Mouse (Mus musculus) limb, embryonic 12.5 days (tissue): ENCODE results near the gene Klf13. TPM values are rescaled to one million over a fixed set of nuclear protein-coding genes. Genes with fewer than 3 reads are reported as not detected.
A peak's percentile ranks its signal among the peaks of the same experiment; 100 is the strongest.

Source experiments
- ATAC-seq: fragments of 200-750 bp; cut with Nextera tagmentation; 2 replicates; pipeline ENCODE4 v1.8.0; 2017; ENCODE audit warnings: low read depth, moderate TSS enrichment; ENCODE audit not compliant: insufficient number of reproducible peaks, insufficient read depth, low FRiP score, low TSS enrichment
- H3K27ac ChIP-seq: fragments of 300-500 bp; sonication (generic); 2 replicates; pipeline ENCODE4 v1.5.1; 2016; ENCODE audit warnings: mild to moderate bottlenecking, moderate library complexity
- H3K27me3 ChIP-seq: fragments of 300-500 bp; sonication (generic); 2 replicates; pipeline ENCODE4 v1.6.1; 2016; ENCODE audit warnings: mild to moderate bottlenecking, moderate library complexity
- H3K36me3 ChIP-seq: fragments of 300-500 bp; sonication (generic); 2 replicates; pipeline ENCODE4 v1.6.1; 2016; ENCODE audit warnings: mild to moderate bottlenecking, moderate library complexity
- H3K4me1 ChIP-seq: fragments of 300-500 bp; sonication (generic); replicated peaks from 2 replicates; pipeline ENCODE4 v1.6.1; 2016
- H3K4me2 ChIP-seq: fragments of 300-500 bp; sonication (generic); 2 replicates; pipeline ENCODE4 v1.6.1; 2016; ENCODE audit warnings: mild to moderate bottlenecking, moderate library complexity
- H3K4me3 ChIP-seq: fragments of 300-500 bp; sonication (generic); replicated peaks from 2 replicates; pipeline ENCODE4 v1.5.1; 2016; ENCODE audit warnings: mild to moderate bottlenecking
- H3K9ac ChIP-seq: fragments of 300-500 bp; sonication (generic); replicated peaks from 2 replicates; pipeline ENCODE4 v1.6.1; 2016; ENCODE audit warnings: mild to moderate bottlenecking, moderate library complexity
- H3K9me3 ChIP-seq: fragments of 300-500 bp; sonication (generic); 2 replicates; pipeline ENCODE4 v1.6.1; 2016; ENCODE audit warnings: mild to moderate bottlenecking, moderate library complexity
- WGBS: fragments of 180-500 bp; shearing (Covaris S2); methylation state at CpG from one replicate; pipeline ENCODE4 v1.1.7; 2016; 5-methylcytosine and 5-hydroxymethylcytosine counted together
- polyA plus RNA-seq: library from polyadenylated mRNA; unstranded; fragments of >200 nt; fragmentation: Nextera tagmentation; extraction: Ambion mirVana; gene quantifications from 2 replicates; pipeline ENCODE4 v1.2.1, GENCODE M21; 2016

The Klf13 gene
- polyA plus RNA-seq, 1 experiment from 2014 or later = 17.0 TPM

DNA sequence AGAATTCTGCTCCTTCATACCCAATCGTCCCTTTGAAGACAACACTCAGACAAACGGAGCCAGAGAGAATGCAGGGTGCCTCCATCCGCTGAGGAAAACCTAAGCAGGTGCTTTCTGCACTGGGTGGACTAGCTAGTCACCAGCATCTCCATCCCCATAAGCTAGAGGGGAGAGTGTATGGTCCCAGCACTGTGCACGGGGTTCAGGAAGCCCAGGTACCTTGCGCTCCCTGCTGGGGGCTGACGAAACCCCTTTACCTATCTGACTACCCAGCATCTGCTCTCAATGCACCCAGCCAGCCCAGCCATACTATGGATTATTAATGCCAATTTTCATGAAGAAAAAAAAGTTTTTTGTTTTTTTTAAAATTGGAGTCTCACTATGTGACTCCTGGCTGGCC lies 25.4 kb upstream of the Klf13 start:
- Histone ChIP-seq H3K27ac (no peak overlapping the region), H3K4me2 (no peak overlapping the region), H3K9ac (no peak overlapping the region), H3K4me1 (peaks cover 11% of the 10 kb centered on the region), H3K9me3 (no peaks in the 10 kb centered on the region), H3K36me3 (no peaks in the 10 kb centered on the region), H3K4me3 (no peak overlapping the region), H3K27me3 (no peaks in the 10 kb centered on the region)
- peak; percentile 48; the same call in 1 of the 2 replicates for ATAC-seq
- WGBS = 73% methylated on average over 6 of the region's 6 CpGs

DNA sequence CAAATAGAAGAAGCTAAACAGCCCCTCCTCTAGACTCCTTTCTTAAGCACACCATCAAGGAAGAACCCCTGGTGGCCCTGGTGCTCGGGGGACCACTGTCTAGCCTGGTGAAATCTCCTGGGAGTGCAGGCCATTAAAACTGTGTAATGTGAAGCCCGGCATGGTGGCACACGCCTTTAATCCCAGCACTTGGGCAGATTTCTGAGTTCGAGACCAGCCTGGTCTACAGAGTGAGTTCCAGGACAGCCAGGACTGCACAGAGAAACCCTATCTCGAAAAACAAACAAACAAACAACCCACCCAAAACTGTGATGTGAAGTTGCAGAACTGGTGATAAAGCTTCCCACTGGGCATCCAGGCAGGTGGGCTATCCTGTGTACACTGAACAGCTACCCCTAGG lies 24.9 kb upstream of the Klf13 start:
- peaks cover 11% of the 10 kb centered on the region for H3K4me1 ChIP-seq
- no peaks in the 10 kb centered on the region for H3K9me3 ChIP-seq
- H3K9ac ChIP-seq = no peak overlapping the region
- ATAC-seq = no peak
- H3K36me3 ChIP-seq = no peaks in the 10 kb centered on the region
- H3K4me3 ChIP-seq = no peak overlapping the region
- WGBS = 67% methylated on average over 5 of the region's 5 CpGs
- no peak overlapping the region for H3K4me2 ChIP-seq
- H3K27me3 ChIP-seq = no peaks in the 10 kb centered on the region
- no peak overlapping the region for H3K27ac ChIP-seq

DNA sequence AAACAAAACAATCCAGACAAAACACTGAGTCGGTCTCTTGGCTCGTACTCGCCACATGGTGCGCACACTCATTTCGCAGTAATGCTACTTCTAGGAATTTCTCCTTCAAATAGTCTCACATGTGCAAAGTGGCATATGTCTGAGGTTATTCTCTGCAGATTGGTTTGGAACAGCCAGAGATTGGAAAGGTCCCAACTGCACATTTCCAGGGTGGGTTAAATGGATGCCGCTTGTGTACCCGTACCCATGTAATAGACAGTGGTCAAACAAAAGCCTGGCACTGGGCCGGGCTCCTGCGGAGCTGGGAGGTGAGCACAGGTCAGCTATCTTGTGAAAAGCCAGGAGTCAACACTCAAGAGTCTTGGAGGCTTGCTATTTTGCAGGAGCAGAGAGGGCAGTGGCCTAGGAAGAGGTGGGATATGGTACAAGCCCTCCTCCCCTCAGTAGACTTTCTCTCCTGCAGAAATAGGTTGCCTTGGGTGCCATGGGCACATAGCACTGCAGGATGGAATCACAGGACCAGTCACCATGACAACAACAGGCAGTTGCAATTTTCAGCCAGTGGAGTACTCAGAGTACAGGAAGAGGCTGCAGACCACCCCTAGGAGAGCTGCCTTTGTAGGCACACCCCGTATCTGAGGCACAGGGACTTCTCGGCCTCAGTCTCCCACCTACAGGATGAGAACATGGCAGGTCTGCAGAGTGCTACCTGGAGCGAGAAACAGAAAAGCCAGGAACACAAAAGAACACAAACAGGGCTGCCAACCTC lies 19.3 kb upstream of the Klf13 start:
- ATAC-seq = no peak
- no peak overlapping the region for H3K4me3 ChIP-seq

DNA sequence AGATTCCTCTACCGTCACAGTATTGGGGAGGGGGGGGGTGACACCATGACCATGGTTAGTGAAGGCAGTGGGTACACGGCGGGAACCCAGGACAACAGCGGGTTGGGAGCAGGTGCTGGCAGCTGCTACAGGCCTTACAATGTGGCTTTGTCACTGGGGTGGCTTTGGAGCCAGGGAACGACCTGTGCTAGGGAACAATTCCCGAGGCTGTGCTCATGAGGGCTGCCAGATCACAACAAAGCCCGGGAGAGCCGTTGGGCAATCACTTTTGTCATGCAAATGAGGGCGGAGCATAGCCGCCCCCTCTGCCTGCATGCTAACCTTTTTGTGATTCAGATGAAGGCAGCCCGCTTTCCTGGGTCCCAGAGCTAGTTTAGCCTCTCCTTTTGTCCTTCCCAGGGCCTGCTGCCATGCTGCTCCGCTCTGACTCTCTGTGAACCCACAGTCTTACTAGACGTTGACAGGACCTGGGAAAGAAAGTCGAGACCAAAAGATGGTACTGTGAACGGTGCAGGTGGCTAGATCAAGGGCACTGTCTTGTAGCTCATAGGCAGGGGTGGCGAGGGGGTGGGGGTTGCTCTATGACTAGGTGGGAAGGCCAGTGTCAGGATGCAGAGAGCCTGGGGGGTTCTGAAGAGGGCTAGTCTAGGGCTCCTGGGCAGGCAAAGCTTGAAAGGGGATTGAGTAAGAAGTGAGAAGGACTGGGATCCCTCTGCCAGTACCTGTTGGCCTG lies 18.4 kb upstream of the Klf13 start:
- Histone ChIP-seq H3K9me3 (no peaks in the 10 kb centered on the region), H3K27me3 (no peaks in the 10 kb centered on the region), H3K4me1 (no peaks in the 10 kb centered on the region), H3K4me2 (no peak overlapping the region), H3K27ac (no peak overlapping the region), H3K36me3 (no peaks in the 10 kb centered on the region), H3K4me3 (no peak overlapping the region), H3K9ac (no peak overlapping the region)
- 0 out of 2 replicates have a peak, but pooled peaks have one; percentile 44 for ATAC-seq
- WGBS = 16% methylated on average over 16 of the region's 16 CpGs

More for the DNA sequence above, 19.3 kb upstream of the Klf13 start:
- Histone ChIP-seq H3K4me2 (no peak overlapping the region), H3K9ac (no peak overlapping the region), H3K36me3 (no peaks in the 10 kb centered on the region), H3K27ac (no peak overlapping the region), H3K9me3 (no peaks in the 10 kb centered on the region), H3K4me1 (no peaks in the 10 kb centered on the region), H3K27me3 (no peaks in the 10 kb centered on the region)
- 85% methylated on average over 12 of the region's 12 CpGs for WGBS

DNA sequence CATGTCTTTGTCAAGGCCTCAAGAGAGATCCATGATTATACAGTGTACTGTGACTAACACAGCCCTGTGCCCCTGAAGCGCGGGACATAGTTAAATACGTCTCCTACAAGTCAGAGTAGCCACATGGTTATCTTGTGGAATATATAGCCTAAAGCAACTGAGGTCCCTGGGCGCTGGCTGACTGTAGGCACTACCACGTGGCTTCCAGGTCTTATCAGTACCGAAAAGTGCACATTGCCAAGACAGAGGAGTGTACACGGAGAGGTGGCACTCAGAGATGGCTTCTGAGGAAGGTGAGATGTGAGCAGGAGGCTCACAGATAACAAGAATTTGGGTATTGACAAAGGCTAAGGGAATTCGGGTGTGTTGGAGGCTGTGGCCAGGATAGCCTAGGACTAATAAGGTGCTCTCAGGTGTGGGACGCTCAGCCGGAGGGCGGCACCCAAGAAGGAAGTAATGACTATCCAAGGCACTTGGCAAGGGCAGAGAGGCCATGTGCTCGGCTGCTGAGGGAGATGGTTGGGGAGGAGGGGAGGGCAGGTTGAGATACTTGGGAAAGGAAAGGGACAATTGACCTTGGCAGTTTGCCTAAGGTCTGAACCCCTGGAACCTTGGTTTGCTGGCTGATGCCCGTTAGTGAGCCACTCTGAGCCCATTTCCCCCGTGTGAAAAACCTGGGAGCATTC lies 17.6 kb upstream of the Klf13 start:
- Histone ChIP-seq H3K27ac (no peak overlapping the region), H3K9me3 (no peaks in the 10 kb centered on the region), H3K9ac (no peak overlapping the region), H3K27me3 (no peaks in the 10 kb centered on the region), H3K4me2 (no peak overlapping the region), H3K4me1 (no peaks in the 10 kb centered on the region), H3K36me3 (no peaks in the 10 kb centered on the region), H3K4me3 (no peak overlapping the region)
- 74% methylated on average over 14 of the region's 14 CpGs for WGBS
- no peak for ATAC-seq

DNA sequence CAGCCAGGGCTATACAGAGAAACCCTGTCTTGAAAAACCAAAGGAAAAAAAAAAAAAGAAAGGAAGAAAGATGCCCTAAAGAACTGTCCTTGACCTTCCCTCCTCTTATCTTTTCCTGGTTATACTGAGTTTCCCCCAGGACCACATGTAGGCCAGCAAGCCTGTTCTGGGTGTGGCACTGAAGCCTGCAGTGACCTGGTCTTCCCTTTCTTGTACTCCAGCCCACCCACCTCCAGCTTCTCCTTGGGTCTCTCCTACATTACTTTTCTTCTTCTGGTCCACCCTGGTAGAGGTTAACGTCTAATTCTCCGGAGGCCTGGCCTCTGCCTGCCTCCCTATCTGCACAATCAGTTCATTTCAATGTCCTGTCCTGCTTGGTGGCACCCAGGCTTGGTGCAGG lies 16.7 kb upstream of the Klf13 start:
- Histone ChIP-seq H3K9ac (no peak overlapping the region), H3K4me1 (no peaks in the 10 kb centered on the region), H3K4me2 (no peak overlapping the region), H3K9me3 (no peaks in the 10 kb centered on the region), H3K27me3 (no peaks in the 10 kb centered on the region), H3K27ac (no peak overlapping the region), H3K4me3 (no peak overlapping the region), H3K36me3 (no peaks in the 10 kb centered on the region)
- WGBS = 84% methylated on average over 2 of the region's 2 CpGs
- no peak for ATAC-seq

DNA sequence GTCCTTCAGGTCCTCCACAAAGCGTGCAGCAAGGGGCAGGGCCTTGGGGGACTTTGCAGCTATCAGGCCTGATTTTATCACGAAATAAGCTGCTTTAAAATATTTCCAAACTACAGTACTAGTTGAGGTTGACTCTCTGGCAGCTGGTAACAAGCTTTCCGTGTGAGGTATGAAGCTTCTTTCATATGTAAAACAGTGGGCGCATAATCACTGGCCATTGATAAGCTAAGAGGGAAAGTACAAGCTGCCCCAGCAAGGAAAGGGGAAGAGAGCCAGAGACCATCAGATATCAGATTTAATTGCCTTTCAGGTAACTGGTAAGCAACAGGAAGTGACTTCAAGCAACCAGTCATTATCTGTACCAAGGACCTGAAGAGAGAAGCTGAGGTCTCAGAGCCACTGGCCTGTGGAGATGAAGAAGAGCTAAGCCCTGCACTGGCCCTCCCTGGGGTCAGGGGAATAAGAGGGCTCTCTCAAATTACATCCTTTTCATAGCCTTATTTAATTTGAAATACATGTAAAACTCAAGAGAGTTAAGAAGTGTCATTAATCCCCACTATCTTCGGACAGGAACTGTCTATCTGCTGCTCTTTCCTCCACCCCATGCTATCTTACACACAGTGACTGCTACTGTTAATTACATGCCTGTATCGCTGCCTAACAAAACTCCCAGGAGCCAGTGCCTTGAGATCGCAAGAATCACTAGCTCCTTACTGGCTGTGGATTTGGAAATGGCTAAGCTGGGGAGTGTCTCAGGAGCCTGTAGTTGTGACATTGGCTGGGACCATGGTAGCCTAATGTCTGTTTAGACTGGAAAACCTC lies 13.6 kb upstream of the Klf13 start:
- Histone ChIP-seq H3K36me3 (no peaks in the 10 kb centered on the region), H3K27ac (no peak overlapping the region), H3K9ac (no peak overlapping the region), H3K9me3 (no peaks in the 10 kb centered on the region), H3K4me2 (no peak overlapping the region), H3K27me3 (no peaks in the 10 kb centered on the region), H3K4me3 (no peak overlapping the region), H3K4me1 (no peaks in the 10 kb centered on the region)
- no peak for ATAC-seq
- WGBS = 67% methylated on average over 7 of the region's 7 CpGs

DNA sequence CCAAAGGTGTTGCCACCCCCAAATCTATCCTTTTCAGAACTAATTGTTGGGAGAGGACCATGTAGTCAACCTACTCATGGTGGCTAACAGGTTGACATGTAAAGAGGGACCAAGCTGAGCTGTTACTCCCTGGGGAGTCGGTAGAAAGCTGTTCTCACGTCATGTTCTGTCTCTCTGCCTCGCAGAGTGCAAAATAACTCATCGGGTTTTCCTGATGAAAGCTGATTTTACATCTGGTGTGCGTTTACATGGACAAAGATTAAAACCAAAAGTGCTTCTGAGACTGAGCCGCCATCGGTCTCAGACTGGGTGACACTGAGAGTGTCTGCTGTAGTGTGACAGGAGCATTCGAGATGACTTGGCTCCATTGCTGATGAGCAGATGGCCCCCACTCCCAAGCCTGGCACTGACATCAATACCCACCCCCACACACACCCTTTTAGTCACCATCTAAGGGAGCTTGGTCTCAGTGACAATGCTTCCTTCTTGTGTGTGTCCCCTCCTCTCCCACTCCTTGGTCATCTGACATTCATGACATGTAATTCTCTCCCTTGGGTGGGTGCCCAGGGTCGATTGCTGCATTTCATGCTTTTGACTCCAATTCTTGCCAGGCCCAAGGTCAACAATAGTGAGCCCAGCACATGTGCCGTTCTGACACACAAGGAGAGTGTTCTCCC lies 12.4 kb upstream of the Klf13 start:
- 63% methylated on average over 10 of the region's 10 CpGs for WGBS
- no peak for ATAC-seq
- H3K27ac ChIP-seq = no peak overlapping the region

DNA sequence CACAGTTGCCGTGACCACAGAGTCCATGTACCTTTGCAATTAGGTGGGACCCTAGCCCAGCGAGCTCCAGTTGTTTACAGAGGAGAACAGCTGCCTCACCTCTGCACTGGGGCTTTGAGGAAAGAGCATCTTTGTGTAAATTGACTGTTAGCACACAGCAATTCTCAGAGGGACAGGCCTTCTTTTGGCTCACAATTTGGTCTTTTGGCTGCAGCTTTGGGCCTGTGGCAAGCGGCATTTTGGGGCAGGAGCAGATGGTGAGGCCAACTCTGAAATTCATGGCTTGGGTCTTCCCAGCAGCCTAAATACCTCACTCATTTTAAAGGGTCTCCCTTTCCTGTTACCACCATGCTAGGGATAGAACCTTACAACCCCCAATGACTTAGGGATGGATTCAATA lies 10.5 kb upstream of the Klf13 start:
- no peak for ATAC-seq
- Histone ChIP-seq H3K9me3 (no peaks in the 10 kb centered on the region), H3K4me1 (no peaks in the 10 kb centered on the region), H3K4me3 (no peak overlapping the region), H3K27me3 (no peaks in the 10 kb centered on the region), H3K36me3 (no peaks in the 10 kb centered on the region), H3K4me2 (no peak overlapping the region), H3K27ac (no peak overlapping the region), H3K9ac (no peak overlapping the region)
- WGBS = 50% methylated on average over 3 of the region's 3 CpGs

More for the DNA sequence above, 12.4 kb upstream of the Klf13 start:
- Histone ChIP-seq H3K4me3 (no peak overlapping the region), H3K9me3 (no peaks in the 10 kb centered on the region), H3K9ac (no peak overlapping the region), H3K4me2 (no peak overlapping the region), H3K4me1 (no peaks in the 10 kb centered on the region), H3K36me3 (no peaks in the 10 kb centered on the region), H3K27me3 (no peaks in the 10 kb centered on the region)

DNA sequence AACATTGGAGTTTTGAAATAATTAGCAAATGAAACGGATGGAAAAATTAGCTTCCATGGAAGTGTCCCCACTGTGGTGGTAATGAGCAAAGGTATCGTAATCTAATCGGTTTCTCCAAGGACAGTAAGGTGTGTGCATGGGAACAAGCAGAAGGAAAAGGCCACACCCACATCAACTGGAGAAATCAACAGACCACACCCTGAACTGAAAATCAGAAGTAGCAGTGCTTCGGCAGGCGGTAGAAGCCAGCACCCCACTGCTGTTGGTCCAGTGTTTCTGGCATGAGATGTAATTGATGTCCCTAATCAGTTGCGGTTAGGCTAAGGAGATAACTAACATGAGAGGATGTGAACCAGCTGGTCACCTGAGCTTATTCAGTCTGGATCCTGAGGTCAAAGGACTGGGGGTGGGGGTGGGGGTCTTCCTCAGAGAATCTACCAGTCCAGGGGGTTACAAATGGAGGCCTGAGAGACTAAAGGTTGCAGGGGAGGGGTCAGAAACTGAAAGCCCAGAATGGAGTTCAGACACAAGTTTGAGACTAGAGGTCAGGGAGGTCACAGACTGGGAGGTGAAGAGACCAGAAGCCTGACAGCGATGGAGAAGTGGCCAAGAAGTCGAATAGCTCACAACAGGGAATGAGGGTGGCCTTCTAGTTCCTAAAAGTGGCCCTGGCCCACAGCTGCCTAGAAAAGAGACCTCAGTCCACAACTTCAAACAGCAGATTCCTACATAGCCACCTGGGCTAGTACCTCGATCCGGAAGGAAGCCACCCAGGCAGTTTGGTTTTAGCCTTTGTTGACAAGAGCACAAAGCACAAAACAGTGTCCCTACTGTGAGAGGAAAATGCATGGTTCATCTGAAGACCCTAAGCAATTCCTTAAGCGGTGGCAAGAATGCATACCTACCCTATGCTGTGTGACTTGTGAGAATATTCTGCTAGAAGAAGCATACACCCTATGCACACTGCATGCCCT lies 9.1 kb upstream of the Klf13 start:
- Histone ChIP-seq H3K27ac (no peak overlapping the region), H3K36me3 (no peaks in the 10 kb centered on the region), H3K9ac (no peak overlapping the region), H3K4me3 (no peak overlapping the region), H3K27me3 (no peaks in the 10 kb centered on the region), H3K4me1 (no peaks in the 10 kb centered on the region), H3K9me3 (no peaks in the 10 kb centered on the region), H3K4me2 (no peak overlapping the region)
- ATAC-seq = no peak
- 63% methylated on average over 11 of the region's 11 CpGs for WGBS
